Mouse (Mus musculus) small intestine, adult 2 months (tissue): ENCODE data around the gene Rap1gap. TPM values are rescaled to one million over a fixed set of nuclear protein-coding genes. Genes with fewer than 3 reads are reported as not detected.

Experiments used
- H3K27ac ChIP-seq: fragments of 200-500 bp; 2 replicates; pipeline ENCODE4 v1.5.1; 2012; ENCODE audit warnings: low read depth, low read length, control low read depth, inconsistent platforms; ENCODE audit not compliant: insufficient read depth
- H3K27me3 ChIP-seq: fragments of 200-500 bp; 2 replicates; pipeline ENCODE4 v1.6.1; 2012; ENCODE audit warnings: mild to moderate bottlenecking, moderate library complexity, low read length, inconsistent platforms; ENCODE audit not compliant: control insufficient read depth, insufficient read depth
- H3K36me3 ChIP-seq: fragments of 200-500 bp; 2 replicates; pipeline ENCODE4 v1.6.1; 2012; ENCODE audit warnings: mild to moderate bottlenecking, low read length, control low read depth, inconsistent platforms; ENCODE audit not compliant: control insufficient read depth, insufficient read depth
- H3K4me1 ChIP-seq: fragments of 200-500 bp; 2 replicates; pipeline ENCODE4 v1.6.1; 2012; ENCODE audit warnings: low read length, inconsistent platforms, mixed read lengths; ENCODE audit not compliant: control insufficient read depth, insufficient read depth, insufficient read length
- H3K4me3 ChIP-seq: fragments of 200-500 bp; 2 replicates; pipeline ENCODE4 v1.5.1; 2012; ENCODE audit warnings: low read depth, mild to moderate bottlenecking, control low read depth, inconsistent platforms, low read length, moderate library complexity
- CTCF ChIP-seq: fragments of 200-500 bp; IDR thresholded peaks from 2 replicates; pipeline ENCODE4 v1.5.1; 2012; ENCODE audit warnings: low read depth, mild to moderate bottlenecking, control low read depth, inconsistent platforms, low read length, moderate library complexity, mixed read lengths; ENCODE audit not compliant: insufficient replicate concordance, insufficient read length; ENCODE audit errors: extremely low read depth
- POLR2A ChIP-seq: fragments of 200-500 bp; IDR thresholded peaks from 2 replicates; pipeline ENCODE4 v1.6.1; 2012; ENCODE audit warnings: low read depth, mild to moderate bottlenecking, control low read depth, inconsistent platforms, low read length, moderate library complexity
- WGBS: fragments of 180-500 bp; shearing (Covaris S2); methylation state at CpG from one replicate; pipeline ENCODE4 v1.1.7; 2018; 5-methylcytosine and 5-hydroxymethylcytosine counted together
- polyA plus RNA-seq: library from polyadenylated mRNA; depleted of rRNA; stranded (reverse); fragments of >200 nt; gene quantifications from 2 replicates; pipeline ENCODE4 v1.2.3, GENCODE M21; 2012

Rap1gap gene
- polyA plus RNA-seq, 1 experiment, result 48.4 TPM

GRCm38 (mm10) chr4:137652835-137653346, 11.6 kb upstream of the Rap1gap start:
- peaks cover 83% of the 10 kb centered on the region for H3K36me3 ChIP-seq

GRCm38 (mm10) chr4:137655241-137656031, 9.1 kb upstream of the Rap1gap start:
- H3K4me3 ChIP-seq, result no peak overlapping the region
- no peaks in the 10 kb centered on the region for H3K4me1 ChIP-seq
- H3K27me3 ChIP-seq, result no peaks in the 10 kb centered on the region
- TF ChIP-seq POLR2A (no peak), CTCF (no peak)
- no peak overlapping the region for H3K27ac ChIP-seq
- peaks cover 61% of the 10 kb centered on the region for H3K36me3 ChIP-seq
- 86% methylated on average over 18 of the region's 18 CpGs for whole genome bisulfite sequencing

More at GRCm38 (mm10) chr4:137652835-137653346, 11.6 kb upstream of the Rap1gap start:
- Histone ChIP-seq H3K27me3 (no peaks in the 10 kb centered on the region), H3K4me1 (no peaks in the 10 kb centered on the region), H3K4me3 (no peak overlapping the region), H3K27ac (no peak overlapping the region)
- TF ChIP-seq CTCF (no peak), POLR2A (no peak)
- WGBS, result 92% methylated on average over 5 of the region's 5 CpGs

GRCm38 (mm10) chr4:137657674-137658073, 6.9 kb upstream of the Rap1gap start:
- 88% methylated on average over 8 of the region's 8 CpGs for WGBS
- no peaks in the 10 kb centered on the region for H3K4me1 ChIP-seq
- no peak for TF ChIP-seq POLR2A
- no peak for TF ChIP-seq CTCF
- H3K4me3 ChIP-seq, result no peak overlapping the region
- peaks cover 42% of the 10 kb centered on the region for H3K36me3 ChIP-seq
- H3K27ac ChIP-seq, result no peak overlapping the region
- H3K27me3 ChIP-seq, result peaks cover 2% of the 10 kb centered on the region; the same call in 1 of the 2 replicates

- Histone ChIP-seq H3K27me3 (peaks cover 9% of the 10 kb centered on the region), H3K36me3 (peaks cover 27% of the 10 kb centered on the region), H3K27ac (no peak overlapping the region), H3K4me3 (no peak overlapping the region), H3K4me1 (no peaks in the 10 kb centered on the region)
- 78% methylated on average over 4 of the region's 4 CpGs for WGBS
- TF ChIP-seq POLR2A (no peak), CTCF (no peak)
Observed at GRCm38 (mm10) chr4:137659541-137659940, 5.0 kb upstream of the Rap1gap start.

GRCm38 (mm10) chr4:137660364-137661077, 4.0 kb upstream of the Rap1gap start:
- Histone ChIP-seq H3K4me1 (0 out of 2 replicates have a peak, but pooled peaks cover 4% of the 10 kb centered on the region), H3K27ac (no peak overlapping the region), H3K4me3 (no peak overlapping the region), H3K27me3 (peaks cover 19% of the 10 kb centered on the region), H3K36me3 (peaks cover 20% of the 10 kb centered on the region)
- 66% methylated on average over 10 of the region's 10 CpGs for WGBS
- TF ChIP-seq CTCF, result no peak
- TF ChIP-seq POLR2A, result no peak

GRCm38 (mm10) chr4:137661078-137661450, 3.5 kb upstream of the Rap1gap start:
- WGBS, result 57% methylated on average over 2 of the region's 2 CpGs
- Histone ChIP-seq H3K27me3 (peaks cover 19% of the 10 kb centered on the region), H3K4me3 (no peak overlapping the region), H3K36me3 (peaks cover 15% of the 10 kb centered on the region), H3K27ac (no peak overlapping the region), H3K4me1 (0 out of 2 replicates have a peak, but pooled peaks cover 4% of the 10 kb centered on the region)
- no peak for TF ChIP-seq POLR2A
- TF ChIP-seq CTCF, result no peak

GRCm38 (mm10) chr4:137661547-137661946, 3.0 kb upstream of the Rap1gap start:
- no peak overlapping the region for H3K4me3 ChIP-seq
- 79% methylated on average over 6 of the region's 6 CpGs for WGBS
- H3K27me3 ChIP-seq, result peaks cover 24% of the 10 kb centered on the region
- H3K4me1 ChIP-seq, result 0 out of 2 replicates have a peak, but pooled peaks cover 4% of the 10 kb centered on the region
- peaks cover 10% of the 10 kb centered on the region for H3K36me3 ChIP-seq
- TF ChIP-seq CTCF, result no peak
- no peak for TF ChIP-seq POLR2A
- H3K27ac ChIP-seq, result no peak overlapping the region
